Mouse (Mus musculus) testis, postnatal 14 days (tissue): ENCODE results near the gene Lipa.

Experiments used
- DNase-seq: peaks from one replicate; pipeline ENCODE4 v3.0.0; 2021; ENCODE audit warnings: low spot score

Lipa gene

DNA sequence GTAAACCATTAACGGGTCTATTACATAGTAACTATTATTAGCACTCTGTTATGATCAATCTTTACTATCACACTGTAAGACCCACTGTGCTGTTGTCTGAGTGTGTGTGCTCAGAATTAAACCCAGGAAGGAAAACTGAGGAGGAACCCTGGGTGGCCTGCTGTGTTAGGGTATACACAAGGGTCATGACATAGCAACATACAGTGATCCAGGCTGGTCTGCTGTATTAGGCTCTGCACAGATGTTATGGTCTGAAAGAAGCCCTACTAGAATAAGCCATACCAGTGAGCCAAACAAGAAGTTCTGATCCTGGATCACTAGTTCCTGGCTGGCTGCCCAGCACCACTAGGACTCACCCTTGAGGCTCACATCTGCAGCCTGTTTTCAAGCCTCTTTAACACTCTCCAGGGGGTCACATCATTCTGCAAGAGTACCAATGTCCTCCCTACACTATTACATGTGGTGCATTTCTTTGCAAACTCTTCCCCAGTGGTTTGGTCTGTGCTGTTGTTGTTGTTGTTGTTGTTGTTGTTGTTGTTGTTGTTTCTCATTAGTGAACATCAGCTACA, 65.7 kb downstream of the Lipa start:
- DNase-seq: no peak

DNA sequence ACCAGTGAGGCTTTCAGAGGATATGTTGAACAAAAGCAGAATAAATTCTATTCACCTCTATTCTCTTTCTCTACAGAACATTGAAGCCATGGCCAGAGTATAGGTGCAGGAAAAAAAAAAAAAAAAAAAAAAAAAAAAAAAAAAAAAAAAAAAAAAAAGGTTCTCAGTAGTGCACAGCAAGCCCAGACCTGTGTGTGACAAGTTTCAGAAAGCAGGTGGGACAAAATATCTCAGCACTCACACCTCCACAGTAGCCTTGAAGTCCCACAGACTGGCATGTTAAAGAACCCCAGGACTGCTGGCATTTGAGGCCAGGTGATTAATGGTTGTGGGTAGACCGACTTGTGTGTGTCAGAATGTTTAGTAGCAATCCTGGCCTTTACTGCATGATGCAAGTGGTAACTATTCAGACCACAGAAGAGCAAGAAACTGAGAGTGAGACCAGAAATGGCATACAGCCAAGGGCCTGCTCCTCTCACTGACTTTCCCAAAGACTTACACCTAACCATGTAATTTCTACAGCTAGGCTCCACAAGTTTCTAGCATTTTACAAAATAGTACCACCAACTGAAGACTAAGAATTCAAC, 76.4 kb downstream of the Lipa start:
- no peak for DNase-seq

- DNase-seq: no peak
These were observed 78.4 kb downstream of the Lipa start for GRCm38 (mm10) chr19:34448851-34449250.

DNA sequence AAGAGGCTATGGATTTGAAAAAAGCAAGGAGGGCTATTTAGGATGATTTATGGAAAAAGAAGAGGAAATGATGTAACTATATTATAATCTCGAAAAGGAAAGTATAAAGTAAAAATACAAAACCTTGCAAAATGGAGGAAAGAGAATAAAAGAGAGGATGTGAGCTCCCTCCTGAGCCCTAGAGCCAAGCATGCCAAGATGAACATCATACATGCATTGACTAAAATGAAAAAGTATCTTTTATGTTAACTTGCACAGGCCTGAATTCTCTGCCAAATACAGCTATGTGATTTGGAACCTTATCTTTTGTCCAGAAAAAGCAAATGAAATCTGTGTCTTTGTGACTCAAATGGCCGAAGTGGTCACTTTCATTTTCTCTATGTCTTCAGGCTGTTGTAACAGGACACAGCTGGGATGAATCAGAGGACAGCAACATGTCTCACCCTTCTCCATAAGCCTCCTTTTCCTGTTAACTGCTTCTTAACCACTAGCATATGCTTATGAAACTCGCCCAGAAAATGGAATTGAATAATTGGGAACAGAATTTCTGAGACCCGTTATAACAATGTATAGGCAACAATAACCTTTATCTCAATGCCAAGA, 81.8 kb downstream of the Lipa start:
- DNase-seq: no peak

DNA sequence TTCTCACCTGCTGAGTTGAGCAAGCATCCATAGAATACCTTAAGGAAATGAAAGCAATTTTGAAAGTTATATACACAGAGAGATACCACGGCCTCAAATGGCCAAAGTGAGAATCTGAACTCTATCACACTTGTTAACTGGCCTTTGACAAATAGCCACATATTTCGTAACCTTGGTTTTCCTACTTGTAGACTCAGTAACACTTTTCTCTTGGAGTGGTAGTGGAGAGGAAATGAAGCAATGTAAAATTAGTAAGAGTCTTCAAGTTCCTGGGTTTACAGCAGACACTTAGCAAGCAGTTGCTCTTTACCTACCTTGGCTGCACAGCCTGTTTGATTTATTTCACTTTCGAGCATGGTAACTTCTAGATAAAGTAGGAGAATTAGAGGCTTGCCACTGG, 82.5 kb downstream of the Lipa start:
- DNase-seq: no peak
